In genomic region chr13:34148767-34149392, GRCm38 (mm10) we compare ENCODE assay signal across 8 mouse cellular contexts. TPM values are rescaled to one million over a fixed set of nuclear protein-coding genes. Genes with fewer than 3 reads are reported as not detected.
A peak's percentile ranks its signal among the peaks of the same experiment; 100 is the strongest.
DNase-seq lines count a peak whose midpoint lies in the region; ATAC-seq and TF ChIP-seq lines count a peak whose summit lies in the region.

No protein-coding gene starts in this region.

- H3K4me3 ChIP-seq in hindbrain, embryonic 10.5 days: peak overlapping the region; percentile 51
- H3K4me3 ChIP-seq in lung, adult 2 months (replicated peaks; ENCODE audit: extremely low read depth, low read depth, low read length): peak overlapping the region; percentile 51
- peak overlapping the region; percentile 32 for H3K4me3 ChIP-seq in neural tube, embryonic 14.5 days (ENCODE audit: low read depth, low read length)

- H3K9ac ChIP-seq in neural tube, embryonic 14.5 days (replicated peaks; ENCODE audit: low read depth, low read length): peak overlapping the region; percentile 74

- TF ChIP-seq POLR2A in lung, adult 2 months (IDR thresholded peaks at IDR 0.05; ENCODE audit: borderline replicate concordance, extremely low read depth, low read depth, low read length): no peak

- peak; percentile 89 for ATAC-seq in neural tube, embryonic 14.5 days (ENCODE audit: low read depth)

- H3K4me2 ChIP-seq in neural tube, embryonic 14.5 days (ENCODE audit: low read depth, low read length): peak overlapping the region; percentile 56

- H3K4me1 ChIP-seq in hindbrain, embryonic 10.5 days (replicated peaks): peaks cover 62% of the 10 kb centered on the region
- no peaks in the 10 kb centered on the region for H3K4me1 ChIP-seq in lung, adult 2 months (ENCODE audit: control insufficient read depth, insufficient read depth, low read length)
- peaks cover 32% of the 10 kb centered on the region for H3K4me1 ChIP-seq in neural tube, embryonic 14.5 days (ENCODE audit: control insufficient read depth, insufficient read depth, low read length)

- no peaks in the 10 kb centered on the region for H3K36me3 ChIP-seq in hindbrain, embryonic 10.5 days
- H3K36me3 ChIP-seq in neural tube, embryonic 14.5 days (ENCODE audit: control insufficient read depth, insufficient read depth, low read length): no peaks in the 10 kb centered on the region

- H3K27me3 ChIP-seq in hindbrain, embryonic 10.5 days (ENCODE audit: insufficient read depth, poor library complexity, severe bottlenecking): no peaks in the 10 kb centered on the region
- H3K27me3 ChIP-seq in neural tube, embryonic 14.5 days (ENCODE audit: control insufficient read depth, insufficient read depth, low read length): no peaks in the 10 kb centered on the region

- no peaks in the 10 kb centered on the region for H3K9me3 ChIP-seq in hindbrain, embryonic 10.5 days
- H3K9me3 ChIP-seq in neural tube, embryonic 14.5 days (ENCODE audit: control insufficient read depth, low read length): no peaks in the 10 kb centered on the region

- WGBS in hindbrain, embryonic 10.5 days: 2% methylated on average over 23 of the region's 23 CpGs
- WGBS in lung, adult 2 months: 4% methylated on average over 23 of the region's 23 CpGs
- WGBS in neural tube, embryonic 14.5 days: under 1% methylated on average over 23 of the region's 23 CpGs

- no peak for TF ChIP-seq CTCF in lung, adult 2 months (IDR thresholded peaks at IDR 0.05; ENCODE audit: insufficient read depth, low read length)

- peak; percentile 82 for DNase-seq in ES-CJ7 (ENCODE audit: low read depth, low spot score)
- peak; percentile 73 for DNase-seq in cerebellum, adult 9-11 months
- DNase-seq in frontal cortex, postnatal 10 days (ENCODE audit: low spot score in 2 of 2): peak; percentile 73 to 75
- peak; percentile 88 for DNase-seq in hindbrain, embryonic 10.5 days (ENCODE audit: low spot score)
- peak; percentile 88 for DNase-seq in layer of hippocampus, adult 9-11 months
- DNase-seq in lung, adult 2 months: peak; percentile 52
- peak; percentile 26 for DNase-seq in urinary bladder, adult 2 months (ENCODE audit: low spot score)

- peak overlapping the region; percentile 92 for H3K27ac ChIP-seq in hindbrain, embryonic 10.5 days
- H3K27ac ChIP-seq in neural tube, embryonic 14.5 days (ENCODE audit: low read depth, low read length): peak overlapping the region; percentile 99

RNA-seq across cellular contexts. Expression of gene Psmg4, which starts 13.9 kb away (rescaled TPM):
- 115 and 116 TPM in 2 replicates for polyA plus RNA-seq in hindbrain, embryonic 10.5 days (2016; fragmentation: Nextera tagmentation; extraction: Ambion mirVana)
- 79.9 and 123 TPM in 2 replicates for polyA plus RNA-seq in lung, adult 2 months (2012; rRNA removed)
- 77.8 and 87.4 TPM in 2 replicates for polyA plus RNA-seq in neural tube, embryonic 14.5 days (2014; fragmentation: Nextera tagmentation; extraction: Ambion mirVana)
- polyA plus RNA-seq in urinary bladder, adult 2 months (2012; rRNA removed): 61.5 and 69.2 TPM in 2 replicates

RNA-seq across cellular contexts. Expression of gene Tubb2b, which starts 18.6 kb away (rescaled TPM):
- polyA plus RNA-seq in hindbrain, embryonic 10.5 days (2016; fragmentation: Nextera tagmentation; extraction: Ambion mirVana): 187 and 370 TPM in 2 replicates
- polyA plus RNA-seq in lung, adult 2 months (2012; rRNA removed): 13.6 and 21.6 TPM in 2 replicates
- 629 and 667 TPM in 2 replicates for polyA plus RNA-seq in neural tube, embryonic 14.5 days (2014; fragmentation: Nextera tagmentation; extraction: Ambion mirVana)
- 8.7 and 13.3 TPM in 2 replicates for polyA plus RNA-seq in urinary bladder, adult 2 months (2012; rRNA removed)

Comparison
In these comparisons a context has a peak if more than half of its experiments do, and no peak if none do; other contexts are left out.
1. Peak in every context shown above with its lines: DNase-seq, ATAC-seq, H3K4me3 ChIP-seq and H3K27ac ChIP-seq.
2. DNase-seq: peak in every context shown above with its lines; median percentile 88 in hindbrain, embryonic 10.5 days; 88 in layer of hippocampus, adult 9-11 months; 82 in ES-CJ7; 74 in frontal cortex, postnatal 10 days; 73 in cerebellum, adult 9-11 months; 52 in lung, adult 2 months; 26 in urinary bladder, adult 2 months.